Mouse (Mus musculus) CH12.LX (cell line): ENCODE data around the gene Nol3. TPM values are rescaled to one million over a fixed set of nuclear protein-coding genes. Genes with fewer than 3 reads are reported as not detected.

Source experiments
- DNase-seq: peaks from one replicate; pipeline ENCODE4 v3.0.0-alpha.2; 2013; ENCODE audit errors: extremely low read depth
- H3K27ac ChIP-seq: 2 replicates; pipeline ENCODE4 v1.5.1; 2012; ENCODE audit warnings: low read depth, mild to moderate bottlenecking, control low read depth, moderate library complexity; ENCODE audit not compliant: insufficient read depth
- H3K27me3 ChIP-seq: replicated peaks from 2 replicates; pipeline ENCODE3; 2012; ENCODE audit warnings: inconsistent platforms
- H3K36me3 ChIP-seq, 2 experiments: replicated peaks in 1 of 2; 2 replicates each; pipeline versions ENCODE3 to v1.6.1; 2012; ENCODE audit warnings: inconsistent platforms in 1 of 2, low read length in 1 of 2, mild to moderate bottlenecking in 1 of 2, mixed read lengths in 1 of 2, moderate library complexity in 1 of 2; ENCODE audit not compliant: control insufficient read depth in 1 of 2, insufficient read depth in 1 of 2
- H3K4me1 ChIP-seq, 2 experiments: 2 replicates each; pipeline ENCODE4 v1.6.1; 2012; ENCODE audit warnings: inconsistent platforms in 1 of 2, moderate library complexity in 1 of 2; ENCODE audit not compliant: insufficient read depth in 2 of 2, control insufficient read depth in 1 of 2
- H3K4me2 ChIP-seq: 2 replicates; pipeline ENCODE4 v1.6.1; 2012; ENCODE audit warnings: low read depth, mild to moderate bottlenecking, control low read depth; ENCODE audit not compliant: poor library complexity, insufficient read depth, severe bottlenecking
- H3K4me3 ChIP-seq, 3 experiments: fragments of 150-350 bp in 1 of 3; sonication (generic) in 1 of 3; replicated peaks in 1 of 3; 2 replicates each; pipeline versions ENCODE3 to v1.5.1; 2011 to 2012; ENCODE audit warnings: low read depth in 2 of 3, low read length in 2 of 3, mild to moderate bottlenecking in 2 of 3, moderate library complexity in 2 of 3, control low read depth in 1 of 3, improper control_type of control experiment in 1 of 3, inconsistent platforms in 1 of 3, mixed read lengths in 1 of 3; ENCODE audit not compliant: poor library complexity in 1 of 3
- H3K79me2 ChIP-seq: replicated peaks from 2 replicates; pipeline ENCODE4 v1.6.1; 2012; ENCODE audit warnings: mild to moderate bottlenecking, moderate library complexity; ENCODE audit not compliant: control insufficient read depth, poor library complexity, insufficient read depth, severe bottlenecking; ENCODE audit errors: extremely low read depth
- H3K9ac ChIP-seq: 2 replicates; pipeline ENCODE4 v1.6.1; 2012; ENCODE audit warnings: low read depth, mild to moderate bottlenecking, control low read depth, moderate library complexity; ENCODE audit not compliant: insufficient read depth
- H3K9me3 ChIP-seq: replicated peaks from 2 replicates; pipeline ENCODE3; 2012; ENCODE audit warnings: low read length, inconsistent platforms, mixed read lengths
- BHLHE40 ChIP-seq: IDR thresholded peaks from 2 replicates; pipeline ENCODE4 v1.6.1; 2011; ENCODE audit warnings: mild to moderate bottlenecking, low read depth, low read length, improper control_type of control experiment
- CHD2 ChIP-seq: IDR thresholded peaks from 2 replicates; pipeline ENCODE4 v1.6.1; 2011; ENCODE audit warnings: low read length, improper control_type of control experiment
- CTCF ChIP-seq, 2 experiments: IDR thresholded peaks in 1 of 2; conservative IDR thresholded peaks in 1 of 2; 2 replicates each; pipeline ENCODE4 v1.5.1; 2011 to 2012; ENCODE audit warnings: low read depth in 2 of 2, low read length in 2 of 2, improper control_type of control experiment in 1 of 2, inconsistent platforms in 1 of 2, mild to moderate bottlenecking in 1 of 2, moderate library complexity in 1 of 2
- E2F4 ChIP-seq: IDR thresholded peaks from 2 replicates; pipeline ENCODE4 v1.6.1; 2011; ENCODE audit warnings: low read depth, low read length, improper control_type of control experiment; ENCODE audit not compliant: insufficient replicate concordance
- GABPA ChIP-seq: IDR thresholded peaks from 2 replicates; pipeline ENCODE4 v1.6.1; 2012; ENCODE audit warnings: low read depth, low read length, improper control_type of control experiment, inconsistent platforms; ENCODE audit not compliant: insufficient replicate concordance
- IRF4 ChIP-seq: IDR thresholded peaks from 2 replicates; pipeline ENCODE4 v1.6.1; 2014; ENCODE audit warnings: low read depth, mild to moderate bottlenecking, inconsistent platforms, low read length, improper control_type of control experiment
- JUN ChIP-seq: IDR thresholded peaks from 2 replicates; pipeline ENCODE4 v1.6.1; 2011; ENCODE audit warnings: low read depth, mild to moderate bottlenecking, low read length, improper control_type of control experiment, moderate library complexity; ENCODE audit not compliant: insufficient read depth
- MAZ ChIP-seq: IDR thresholded peaks from 2 replicates; pipeline ENCODE4 v1.6.1; 2012; ENCODE audit warnings: low read depth, mild to moderate bottlenecking, inconsistent platforms, low read length, improper control_type of control experiment, moderate library complexity
- MXI1 ChIP-seq: IDR thresholded peaks from 2 replicates; pipeline ENCODE4 v1.6.1; 2011; ENCODE audit warnings: mild to moderate bottlenecking, low read depth, low read length, improper control_type of control experiment
- MYC ChIP-seq: IDR thresholded peaks from 2 replicates; pipeline ENCODE4 v1.6.1; 2011; ENCODE audit warnings: low read depth, mild to moderate bottlenecking, improper control_type of control experiment, low read length
- POLR2AphosphoS2 ChIP-seq: IDR thresholded peaks from 2 replicates; pipeline ENCODE4 v1.6.1; 2011; ENCODE audit warnings: low read depth, low read length, improper control_type of control experiment
- RAD21 ChIP-seq: IDR thresholded peaks from 2 replicates; pipeline ENCODE4 v1.6.1; 2011; ENCODE audit warnings: low read depth, mild to moderate bottlenecking, low read length, improper control_type of control experiment, moderate library complexity
- RCOR1 ChIP-seq: conservative IDR thresholded peaks from 2 replicates; pipeline ENCODE4 v1.6.1; 2012; ENCODE audit warnings: low read depth, mild to moderate bottlenecking, inconsistent platforms, low read length, improper control_type of control experiment
- TBP ChIP-seq: conservative IDR thresholded peaks from 2 replicates; pipeline ENCODE4 v1.6.1; 2011; ENCODE audit warnings: low read depth, low read length, improper control_type of control experiment
- USF2 ChIP-seq: conservative IDR thresholded peaks from 2 replicates; pipeline ENCODE4 v1.6.1; 2011; ENCODE audit warnings: low read depth, low read length, improper control_type of control experiment
- ZKSCAN1 ChIP-seq: IDR thresholded peaks from 2 replicates; pipeline ENCODE4 v1.6.1; 2012; ENCODE audit warnings: low read depth, inconsistent platforms, low read length, improper control_type of control experiment, borderline replicate concordance
- ZMIZ1 ChIP-seq: IDR thresholded peaks from 2 replicates; pipeline ENCODE4 v1.6.1; 2012; ENCODE audit warnings: low read depth, mild to moderate bottlenecking, inconsistent platforms, low read length, improper control_type of control experiment
- dilution Hi-C: fragments of 300-500 bp; cut with MboI; formaldehyde crosslinking; loops from 2 replicates; pipeline ENCODE4 v1.14.3; 2020; ENCODE audit warnings: low sequenced_read_pairs; ENCODE audit not compliant: extremely low pct_unique_long_range_greater_than_20kb, extremely low pct_ligation_motif_present
- in situ Hi-C: fragments of 300-500 bp; cut with MboI; formaldehyde crosslinking; loops from 3 replicates; pipeline ENCODE4 v1.14.3; 2019; ENCODE audit warnings: low sequenced_read_pairs, low pct_ligation_motif_present, low pct_unique_long_range_greater_than_20kb, mixed read lengths
- polyA plus RNA-seq: library from polyadenylated mRNA; unstranded; fragments of >175 nt; gene quantifications from 2 replicates; pipeline ENCODE4 v1.2.1, GENCODE M21; 2012; ENCODE audit warnings: low read depth; ENCODE audit not compliant: insufficient read length
- total RNA-seq, 2 experiments: library from RNA; depleted of rRNA; stranded (reverse); fragments of 300-350 nt in 1 of 2; fragments of >200 nt in 1 of 2; gene quantifications; 2 replicates each; pipeline ENCODE4 v1.2.3; 2012 to 2014

The Nol3 gene
- total and polyA plus RNA-seq, 3 experiments: 0.31 to 0.34 TPM; not detected in 1

DNA sequence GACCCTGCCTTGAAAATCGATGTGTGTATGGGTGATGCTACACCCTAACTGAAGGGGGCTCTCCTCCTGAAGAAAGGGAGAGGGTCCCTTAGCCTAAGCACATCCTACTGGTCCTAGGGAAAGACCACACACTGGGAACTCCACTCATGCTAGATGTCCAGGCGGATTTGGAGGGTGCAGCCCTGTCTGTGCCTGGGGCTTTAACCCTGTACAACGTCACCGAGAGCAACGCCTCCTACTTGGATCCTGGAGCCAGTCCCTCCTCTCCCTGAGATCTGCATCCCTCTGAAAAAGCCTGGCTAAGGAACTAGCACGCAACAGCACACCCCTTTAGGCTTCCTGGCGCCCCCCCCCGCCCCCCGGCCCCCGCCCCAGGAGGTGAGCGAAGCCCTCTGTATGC is 553 bp upstream of the Nol3 start:
- Histone ChIP-seq H3K79me2 (no peaks in the 10 kb centered on the region), H3K9me3 (no peaks in the 10 kb centered on the region), H3K27me3 (no peaks in the 10 kb centered on the region), H3K36me3 (peaks cover 0 to 28% of the 10 kb centered on the region in 2 experiments), H3K9ac (no peak overlapping the region), H3K27ac (no peak overlapping the region), H3K4me1 (peaks cover 0 to 2% of the 10 kb centered on the region in 2 experiments; a peak in 1 of 4 replicates), H3K4me2 (no peak overlapping the region), H3K4me3 (no peak overlapping the region)
- dilution Hi-C loops: no loop called here
- in situ Hi-C loops: no loop called here
- no peak for TF ChIP-seq E2F4
- TF ChIP-seq JUN: no peak
- TF ChIP-seq MXI1: no peak
- no peak for TF ChIP-seq MAZ
- no peak for TF ChIP-seq RCOR1
- no peak for TF ChIP-seq RAD21
- TF ChIP-seq GABPA: no peak
- no peak for TF ChIP-seq POLR2AphosphoS2
- no peak for TF ChIP-seq ZMIZ1
- TF ChIP-seq IRF4: no peak
- no peak for TF ChIP-seq CTCF (conservative IDR thresholded peaks at IDR 0.05 in 1 of 2, IDR thresholded peaks at IDR 0.05 in 1 of 2; ENCODE audit: low read depth in 2 of 2, low read length in 2 of 2)
- TF ChIP-seq CHD2: no peak
- TF ChIP-seq MYC: no peak
- no peak for TF ChIP-seq ZKSCAN1
- no peak for TF ChIP-seq USF2
- TF ChIP-seq TBP: no peak
- no peak for DNase-seq

DNA sequence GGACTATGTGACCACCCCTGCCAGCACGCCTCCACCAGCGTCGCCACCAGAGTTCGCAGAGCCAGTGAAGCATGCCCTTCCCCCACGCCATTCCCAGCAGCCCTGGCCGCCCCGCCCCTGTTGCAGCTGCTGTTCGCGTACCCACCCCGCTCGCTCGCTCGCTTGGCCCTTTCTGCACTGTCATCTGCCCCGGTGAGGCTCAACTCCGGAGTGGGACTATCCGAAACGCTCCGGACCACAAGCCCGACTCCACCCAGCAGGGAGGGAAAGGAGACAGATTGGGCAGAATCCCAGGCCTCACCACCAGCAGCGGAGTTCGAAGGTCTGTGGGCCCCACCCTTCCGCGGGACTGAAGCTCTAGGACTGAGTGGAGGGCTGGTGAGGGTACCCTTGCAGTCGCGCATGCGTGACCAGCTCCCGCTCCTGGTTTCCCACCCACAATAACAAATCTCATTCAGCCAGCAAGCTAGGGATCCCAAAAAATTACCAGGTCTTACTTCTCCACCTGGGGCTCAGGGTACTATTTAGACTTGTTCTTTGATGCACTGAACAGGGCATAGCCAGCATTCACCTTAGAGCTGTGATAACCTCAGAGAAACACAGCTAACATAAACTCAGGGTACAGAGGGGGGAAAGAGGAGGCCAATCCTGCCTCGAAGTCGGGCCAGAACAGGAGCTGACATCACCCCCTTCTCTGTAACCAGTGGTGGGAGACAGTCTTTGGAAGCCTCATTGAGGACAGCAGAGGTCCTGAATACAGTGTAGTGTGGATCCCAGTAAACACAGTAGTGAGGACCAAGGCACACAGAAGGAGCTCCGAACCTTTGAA is 566 bp downstream of the Nol3 start:
- peaks cover 0 to 2% of the 10 kb centered on the region in 2 experiments; a peak in 1 of 4 replicates for H3K4me1 ChIP-seq

More for the DNA sequence above, 566 bp downstream of the Nol3 start:
- dilution Hi-C loops (no loop called here), in situ Hi-C loops (no loop called here)
- peaks cover 0 to 31% of the 10 kb centered on the region in 2 experiments for H3K36me3 ChIP-seq
- H3K4me2 ChIP-seq: no peak overlapping the region
- no peak overlapping the region for H3K9ac ChIP-seq
- no peak for TF ChIP-seq BHLHE40
- no peaks in the 10 kb centered on the region for H3K79me2 ChIP-seq
- no peaks in the 10 kb centered on the region for H3K9me3 ChIP-seq
- no peak overlapping the region for H3K4me3 ChIP-seq
- H3K27ac ChIP-seq: no peak overlapping the region
- no peak for DNase-seq
- H3K27me3 ChIP-seq: no peaks in the 10 kb centered on the region
